Mouse (Mus musculus): ENCODE results near the gene Adam19.
"Not testable (repeated sequence)": the region's sequence is repeated elsewhere in the genome, so short reads cannot be mapped to it uniquely, and the experiment has no call there.

DNA sequence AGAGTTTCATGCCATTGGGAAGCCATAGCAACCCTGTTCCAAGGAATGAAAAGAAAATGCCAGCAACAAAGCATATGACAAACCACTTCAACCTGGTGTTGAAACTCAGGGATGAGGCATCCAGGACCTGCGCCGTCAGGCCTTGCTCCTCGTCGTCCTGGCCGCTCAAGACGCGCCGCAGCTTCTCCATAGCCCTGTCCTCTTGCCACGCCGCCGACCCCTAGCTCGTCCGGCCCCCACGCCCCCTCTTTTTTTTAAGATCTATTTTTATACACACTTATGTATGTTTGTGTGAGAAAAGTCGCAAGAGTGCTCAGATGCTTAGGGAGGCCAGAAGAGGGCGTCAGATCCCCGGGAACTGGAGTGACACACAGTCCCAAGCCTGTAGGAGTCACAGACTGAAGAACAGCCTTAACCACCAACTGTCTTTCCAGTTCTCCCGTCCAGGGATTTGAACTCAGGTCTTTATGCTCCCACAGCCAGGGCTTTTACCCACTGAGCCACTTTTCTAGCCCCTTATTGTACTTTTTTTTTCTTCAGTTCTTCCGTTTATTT, 3.6 kb upstream of the Adam19 start, which contains the start of gene Gm12166:
- TF ChIP-seq MAX (IDR thresholded peaks at IDR 0.05): not testable (repeated sequence)
- TF ChIP-seq CTCF (IDR thresholded peaks at IDR 0.05; ENCODE audit: control insufficient read depth, insufficient read depth, insufficient read length): peak; percentile 10

Measured in C2C12 (cell line).